Mouse (Mus musculus) myocyte (in vitro differentiated cells): ENCODE measurements around the gene Adamts13. TPM values are rescaled to one million over a fixed set of nuclear protein-coding genes. Genes with fewer than 3 reads are reported as not detected.

Experiments used
- H3K27me3 ChIP-seq: one replicate; pipeline ENCODE4 v1.6.1; 2011; ENCODE audit not compliant: control insufficient read depth, insufficient read depth, insufficient read length
- H3K36me3 ChIP-seq: one replicate; pipeline ENCODE4 v1.6.1; 2011; ENCODE audit not compliant: control insufficient read depth, insufficient read depth
- H3K4me2 ChIP-seq: one replicate; pipeline ENCODE4 v1.6.1; 2011; ENCODE audit warnings: low read depth, control low read depth
- H3K4me3 ChIP-seq: one replicate; pipeline ENCODE4 v1.5.1; 2011; ENCODE audit warnings: mild to moderate bottlenecking, control low read depth, moderate library complexity
- H3K79me2 ChIP-seq: one replicate; pipeline ENCODE4 v1.6.1; 2011; ENCODE audit not compliant: control insufficient read depth, insufficient read depth
- H3ac ChIP-seq: one replicate; pipeline ENCODE4 v1.6.1; 2011; ENCODE audit not compliant: control insufficient read depth, insufficient read length
- CEBPB ChIP-seq: IDR thresholded peaks from 2 replicates; pipeline ENCODE4 v1.6.1; 2011; ENCODE audit warnings: mild to moderate bottlenecking, moderate library complexity; ENCODE audit not compliant: poor library complexity, insufficient read depth, severe bottlenecking
- E2F4 ChIP-seq: IDR thresholded peaks from one replicate; pipeline ENCODE4 v1.6.1; 2011; ENCODE audit warnings: mild to moderate bottlenecking, control low read depth, moderate library complexity; ENCODE audit not compliant: insufficient read depth
- MAX ChIP-seq: IDR thresholded peaks from one replicate; pipeline ENCODE4 v1.6.1; 2011; ENCODE audit warnings: low read depth, mild to moderate bottlenecking, control low read depth
- MYOD1 ChIP-seq, 3 experiments: IDR thresholded peaks; one replicate each; pipeline ENCODE4 v1.6.1; 2011; ENCODE audit warnings: control low read depth in 2 of 3, low read depth in 2 of 3, mild to moderate bottlenecking in 2 of 3, moderate library complexity in 1 of 3; ENCODE audit not compliant: insufficient read length in 2 of 3, control insufficient read depth in 1 of 3
- MYOG ChIP-seq, 3 experiments: IDR thresholded peaks; one replicate each; pipeline ENCODE4 v1.6.1; 2011; ENCODE audit warnings: control low read depth in 2 of 3, low read depth in 2 of 3, mild to moderate bottlenecking in 2 of 3; ENCODE audit not compliant: insufficient read length in 2 of 3, control insufficient read depth in 1 of 3, insufficient read depth in 1 of 3
- POLR2A ChIP-seq: IDR thresholded peaks from one replicate; pipeline ENCODE4 v1.6.1; 2011; ENCODE audit warnings: low read depth, mild to moderate bottlenecking, control low read depth, moderate library complexity; ENCODE audit not compliant: insufficient read length
- POLR2AphosphoS2 ChIP-seq: IDR thresholded peaks from one replicate; pipeline ENCODE4 v1.6.1; 2011; ENCODE audit warnings: low read depth, control low read depth; ENCODE audit not compliant: insufficient read length
- REST ChIP-seq: IDR thresholded peaks from one replicate; pipeline ENCODE4 v1.6.1; 2011; ENCODE audit warnings: mild to moderate bottlenecking, control low read depth, moderate library complexity; ENCODE audit not compliant: insufficient read depth, insufficient read length
- SRF ChIP-seq: IDR thresholded peaks from one replicate; pipeline ENCODE4 v1.6.1; 2011; ENCODE audit warnings: low read depth; ENCODE audit not compliant: control insufficient read depth, insufficient read length
- TCF12 ChIP-seq: IDR thresholded peaks from one replicate; pipeline ENCODE4 v1.6.1; 2011; ENCODE audit warnings: mild to moderate bottlenecking, control low read depth; ENCODE audit not compliant: poor library complexity, insufficient read depth, severe bottlenecking
- TCF3 ChIP-seq: IDR thresholded peaks from one replicate; pipeline ENCODE4 v1.6.1; 2011; ENCODE audit warnings: low read depth, control low read depth; ENCODE audit not compliant: insufficient read length
- USF1 ChIP-seq: IDR thresholded peaks from one replicate; pipeline ENCODE4 v1.6.1; 2011; ENCODE audit warnings: low read depth, mild to moderate bottlenecking, control low read depth, moderate library complexity
- polyA plus RNA-seq: library from polyadenylated mRNA; unstranded; fragments of >200 nt; fragmentation: generic; extraction: Trizol; gene quantifications from one replicate; pipeline ENCODE4 v1.2.1, GENCODE M21; 2012; ENCODE audit warnings: missing spikeins

Gene Adamts13
- polyA plus RNA-seq, 1 experiment = not detected

GRCm38 (mm10) chr2:27027618-27028436 lies 54.6 kb downstream of the Adamts13 start, which contains the start of gene Slc2a6:
Gene Slc2a6 (minus strand): TSS chr2:27027998.
- H3K79me2 ChIP-seq = no peaks in the 10 kb centered on the region
- peaks cover 5% of the 10 kb centered on the region for H3K27me3 ChIP-seq
- peak within 1 kb of the TSS; percentile 35 for H3K4me3 ChIP-seq
- H3K4me2 ChIP-seq = peak within 1 kb of the TSS; percentile 58
- no peak within 1 kb of the TSS for H3ac ChIP-seq
- peak in 2 of 3 experiments; percentile 61 to 74 for TF ChIP-seq MYOD1 (IDR thresholded peaks at IDR 0.05; ENCODE audit: control insufficient read depth in 1 of 3, insufficient read length in 2 of 3, low read depth in 2 of 3)
- TF ChIP-seq USF1 = no peak
- TF ChIP-seq POLR2A = peak; percentile 76
- TF ChIP-seq POLR2AphosphoS2 = peak; percentile 54
- TF ChIP-seq TCF12 = peak; percentile 21
- no peaks in the 10 kb centered on the region for H3K36me3 ChIP-seq

- no peak overlapping the region for H3ac ChIP-seq
- peak overlapping the region; percentile 53 for H3K4me2 ChIP-seq
- no peak for TF ChIP-seq MYOD1 (IDR thresholded peaks at IDR 0.05; ENCODE audit: control insufficient read depth in 1 of 3, insufficient read length in 2 of 3, low read depth in 2 of 3)
- TF ChIP-seq MYOG (IDR thresholded peaks at IDR 0.05; ENCODE audit: control insufficient read depth in 1 of 3, insufficient read depth in 1 of 3, insufficient read length in 2 of 3, low read depth in 2 of 3) = peak in 1 of 3 experiments; percentile 62
- H3K36me3 ChIP-seq = no peaks in the 10 kb centered on the region
- no peaks in the 10 kb centered on the region for H3K79me2 ChIP-seq
- H3K4me3 ChIP-seq = peak overlapping the region; percentile 35
- peaks cover 6% of the 10 kb centered on the region for H3K27me3 ChIP-seq
Measured at GRCm38 (mm10) chr2:27028437-27029015, 55.3 kb downstream of the Adamts13 start.

GRCm38 (mm10) chr2:27032361-27032760 lies 59.1 kb downstream of the Adamts13 start:
- H3ac ChIP-seq = no peak overlapping the region
- no peak overlapping the region for H3K4me3 ChIP-seq
- H3K79me2 ChIP-seq = no peaks in the 10 kb centered on the region
- peaks cover 12% of the 10 kb centered on the region for H3K27me3 ChIP-seq
- H3K4me2 ChIP-seq = no peak overlapping the region
- TF ChIP-seq CEBPB (no peak), SRF (no peak), POLR2A (no peak), MAX (no peak), MYOD1 (IDR thresholded peaks at IDR 0.05; ENCODE audit: control insufficient read depth in 1 of 3, insufficient read length in 2 of 3, low read depth in 2 of 3) (no peak), POLR2AphosphoS2 (no peak), E2F4 (no peak), TCF3 (no peak), REST (no peak)
- H3K36me3 ChIP-seq = no peaks in the 10 kb centered on the region

- Histone ChIP-seq H3K79me2 (no peaks in the 10 kb centered on the region), H3K27me3 (peaks cover 25% of the 10 kb centered on the region), H3K36me3 (no peaks in the 10 kb centered on the region), H3K4me2 (peak overlapping the region; percentile 40), H3K4me3 (no peak overlapping the region), H3ac (no peak overlapping the region)
- TF ChIP-seq MAX (no peak), SRF (no peak), POLR2AphosphoS2 (no peak), MYOD1 (IDR thresholded peaks at IDR 0.05; ENCODE audit: control insufficient read depth in 1 of 3, insufficient read length in 2 of 3, low read depth in 2 of 3) (peak; percentile 93 to 99 (median 94)), USF1 (no peak), E2F4 (no peak), TCF12 (peak; percentile 96), MYOG (IDR thresholded peaks at IDR 0.05; ENCODE audit: control insufficient read depth in 1 of 3, insufficient read depth in 1 of 3, insufficient read length in 2 of 3, low read depth in 2 of 3) (peak; percentile 86 to 100 (median 96)), CEBPB (peak; percentile 67; the same call in 1 of the 2 replicates), POLR2A (no peak), TCF3 (peak; percentile 70)
Measured at GRCm38 (mm10) chr2:27036003-27036402, 62.8 kb downstream of the Adamts13 start.

- H3K4me3 ChIP-seq = no peak overlapping the region
- H3K27me3 ChIP-seq = peaks cover 35% of the 10 kb centered on the region
- no peak for TF ChIP-seq REST
- no peak for TF ChIP-seq CEBPB
- no peak for TF ChIP-seq POLR2A
- no peak for TF ChIP-seq TCF12
- TF ChIP-seq MYOG (IDR thresholded peaks at IDR 0.05; ENCODE audit: control insufficient read depth in 1 of 3, insufficient read depth in 1 of 3, insufficient read length in 2 of 3, low read depth in 2 of 3) = no peak
- no peak for TF ChIP-seq TCF3
- H3K79me2 ChIP-seq = no peaks in the 10 kb centered on the region
- no peaks in the 10 kb centered on the region for H3K36me3 ChIP-seq
- H3K4me2 ChIP-seq = peak overlapping the region; percentile 46
- H3ac ChIP-seq = no peak overlapping the region
Measured at GRCm38 (mm10) chr2:27037008-27037407, 63.8 kb downstream of the Adamts13 start.
